Mouse (Mus musculus) CD4-positive helper T cell, adult 2 months (primary cell): ENCODE data around the gene Myo3b.

Experiments
- DNase-seq: peaks from one replicate; pipeline ENCODE4 v3.0.0-alpha.2; 2012; ENCODE audit warnings: low read depth, missing footprints, low spot score

Myo3b gene

GRCm38 (mm10) chr2:70128590-70128989 is 89.7 kb downstream of the Myo3b start:
- no peak for DNase-seq

- peak; percentile 26 for DNase-seq
Measured at GRCm38 (mm10) chr2:70129566-70129965, 90.6 kb downstream of the Myo3b start.

GRCm38 (mm10) chr2:70133281-70133680 is 94.4 kb downstream of the Myo3b start:
- DNase-seq, result no peak

GRCm38 (mm10) chr2:70137226-70137998 is 98.5 kb downstream of the Myo3b start:
- no peak for DNase-seq

- DNase-seq, result no peak
Measured at GRCm38 (mm10) chr2:70143543-70144188, 104.7 kb downstream of the Myo3b start.

DNA sequence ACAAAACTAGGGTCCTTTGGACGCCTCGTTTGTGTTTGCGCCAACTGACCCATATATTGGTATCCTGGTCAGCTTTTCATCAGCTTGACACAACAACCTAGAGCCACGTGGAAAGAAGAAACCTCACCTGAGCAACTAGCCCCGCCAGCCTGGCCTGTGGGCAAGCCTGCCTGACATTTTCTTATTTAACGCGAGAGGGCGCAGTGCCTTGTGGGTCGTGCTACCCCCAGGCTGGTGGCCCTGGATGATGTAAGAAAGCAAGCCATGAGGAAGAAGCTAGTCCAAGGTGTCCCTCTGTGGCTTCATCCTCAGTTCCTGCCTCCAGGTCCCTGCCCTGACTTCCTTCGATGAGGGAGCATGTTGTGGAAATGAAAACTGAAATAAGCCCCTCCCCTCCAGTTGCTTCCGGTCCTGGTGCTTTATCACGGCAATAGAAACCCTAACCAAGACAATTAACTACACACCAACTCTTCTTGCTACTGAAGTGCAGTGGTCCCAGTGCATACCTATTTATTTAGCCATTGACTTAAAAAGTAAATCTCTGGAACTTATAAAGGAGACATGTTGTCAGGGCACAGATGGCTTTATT is 108.2 kb downstream of the Myo3b start:
- peak; percentile 27 for DNase-seq

DNA sequence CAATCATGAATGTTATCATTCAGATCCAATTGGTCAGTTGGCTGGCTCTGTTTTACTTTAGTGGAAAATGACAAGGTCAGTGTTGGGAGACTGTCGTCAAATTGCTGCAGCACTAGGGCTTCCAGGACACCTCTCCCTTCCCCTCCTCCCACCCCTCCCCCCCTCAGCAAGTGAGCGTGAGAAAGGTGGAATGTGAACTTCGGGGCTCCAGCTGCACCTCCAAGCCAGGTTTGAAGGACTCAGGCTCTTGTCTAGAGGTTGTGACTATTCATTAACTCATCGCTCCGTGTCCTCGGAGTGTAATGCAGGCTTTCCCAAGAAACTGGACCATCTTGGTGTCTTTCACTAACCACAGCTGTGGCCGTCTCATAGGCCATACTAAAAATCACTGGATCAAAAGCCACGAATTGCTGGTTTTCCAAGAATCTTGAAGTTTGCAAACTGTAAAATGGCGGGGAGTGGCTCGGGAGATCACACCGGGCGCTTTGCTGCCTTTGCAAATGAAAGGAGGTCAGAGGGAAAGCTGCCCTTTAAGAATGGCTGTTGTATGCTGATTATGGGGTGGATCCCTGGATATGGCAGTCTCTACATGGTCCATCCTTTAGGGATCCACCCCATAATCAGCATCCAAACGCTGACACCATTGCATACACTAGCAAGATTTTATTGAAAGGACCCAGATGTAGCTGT is 110.0 kb downstream of the Myo3b start:
- DNase-seq, result no peak

DNA sequence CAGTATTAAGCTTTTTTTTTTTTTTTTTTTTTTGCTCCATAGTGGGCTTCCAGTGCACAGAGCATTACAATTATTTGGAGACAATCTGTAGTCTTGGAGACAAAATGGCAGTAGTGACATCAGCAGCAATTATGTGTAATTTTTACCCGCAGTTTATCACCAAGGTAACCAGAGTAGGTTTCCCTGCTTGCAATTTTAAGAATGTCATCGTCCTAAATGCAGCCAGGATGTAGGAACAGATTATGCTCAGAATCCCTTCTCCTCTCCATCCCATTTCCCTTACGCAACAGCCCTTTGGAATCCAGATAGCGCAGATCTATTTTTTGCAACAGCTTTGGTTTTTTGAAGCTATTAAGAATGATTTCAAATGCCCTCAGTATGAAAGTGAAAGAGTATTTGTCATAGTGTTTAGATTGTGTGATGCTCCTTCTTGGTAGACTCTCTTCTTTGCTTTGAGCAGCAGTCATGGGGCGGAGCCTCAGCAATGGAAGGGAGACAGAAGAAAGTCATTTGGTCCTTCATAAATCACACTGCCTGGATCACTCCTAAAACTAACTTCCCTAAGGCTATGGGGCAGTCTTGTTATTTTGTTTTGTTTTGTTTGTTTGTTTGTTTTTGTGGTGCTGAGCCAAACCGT is 111.6 kb downstream of the Myo3b start:
- DNase-seq, result no peak

GRCm38 (mm10) chr2:70151930-70152329 is 113.0 kb downstream of the Myo3b start:
- no peak for DNase-seq

DNA sequence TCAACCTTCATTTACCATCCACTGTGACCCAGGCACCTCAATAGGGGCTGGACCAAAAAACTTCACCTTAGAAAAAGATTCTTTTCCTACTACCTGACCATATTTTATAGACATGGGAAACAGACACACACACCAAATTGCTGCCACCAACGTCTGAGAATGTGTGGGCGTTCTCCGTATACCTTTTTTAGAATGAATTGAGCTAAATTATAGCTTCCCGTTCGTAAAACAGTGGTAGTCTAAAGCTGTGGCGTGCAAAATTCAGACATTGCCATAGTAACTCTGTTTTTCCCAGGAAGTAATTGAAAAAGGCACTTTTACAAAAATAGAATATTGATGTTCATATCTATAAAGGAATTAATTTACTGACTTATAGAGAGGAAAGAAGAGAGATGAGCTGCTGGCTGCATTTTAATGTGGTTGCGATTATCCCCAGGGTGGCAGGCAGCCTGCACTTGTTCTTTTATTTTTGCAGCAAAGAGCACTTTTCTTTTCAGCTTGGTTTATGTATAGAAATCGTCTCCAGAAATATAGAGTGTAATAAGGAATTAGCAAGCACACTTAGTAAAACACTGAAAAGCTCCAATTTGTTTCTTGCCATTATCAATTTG is 116.4 kb downstream of the Myo3b start:
- DNase-seq, result no peak

DNA sequence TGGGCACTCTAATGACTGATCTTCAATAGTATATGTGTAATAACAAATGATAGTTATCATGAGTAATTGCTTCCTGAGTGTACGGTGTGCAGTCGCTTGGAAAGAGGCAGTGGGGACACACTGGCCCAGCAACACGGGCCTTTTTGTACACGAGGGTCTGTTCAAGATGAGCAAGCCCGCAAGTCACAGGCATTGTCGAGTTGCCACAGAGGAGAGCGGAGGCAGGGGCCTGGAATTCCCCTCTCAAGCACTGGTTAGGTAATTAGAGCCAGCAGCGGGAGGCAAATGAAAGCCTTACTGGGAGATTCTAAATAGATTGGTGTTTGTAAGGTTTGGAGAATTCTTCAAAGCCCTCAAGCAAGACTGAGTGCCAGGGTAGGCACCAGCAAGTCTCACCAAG is 120.6 kb downstream of the Myo3b start:
- DNase-seq, result no peak

GRCm38 (mm10) chr2:70166231-70166630 is 127.3 kb downstream of the Myo3b start:
- no peak for DNase-seq

- no peak for DNase-seq
Measured at GRCm38 (mm10) chr2:70167944-70168935, 129.3 kb downstream of the Myo3b start.

DNA sequence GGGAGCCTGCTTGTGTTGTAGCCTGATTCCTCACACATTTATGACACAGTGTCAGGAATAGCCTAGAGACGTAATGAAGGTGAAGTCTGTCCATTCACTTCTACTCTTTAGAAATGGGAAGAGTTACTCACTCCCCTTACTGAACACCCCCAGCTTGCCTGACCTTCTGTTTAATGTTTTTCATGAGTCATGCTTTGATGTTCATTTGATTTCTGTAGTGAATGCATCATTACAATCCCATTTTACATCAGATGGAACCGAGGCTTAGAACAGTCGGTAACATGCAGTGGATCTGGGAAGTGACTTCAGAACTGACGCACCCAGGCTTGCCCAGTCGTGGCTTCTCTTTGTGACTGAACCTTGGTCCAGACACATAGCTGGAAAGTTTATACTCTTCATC is 131.5 kb downstream of the Myo3b start:
- no peak for DNase-seq

GRCm38 (mm10) chr2:70176823-70177708 is 138.1 kb downstream of the Myo3b start:
- no peak for DNase-seq

DNA sequence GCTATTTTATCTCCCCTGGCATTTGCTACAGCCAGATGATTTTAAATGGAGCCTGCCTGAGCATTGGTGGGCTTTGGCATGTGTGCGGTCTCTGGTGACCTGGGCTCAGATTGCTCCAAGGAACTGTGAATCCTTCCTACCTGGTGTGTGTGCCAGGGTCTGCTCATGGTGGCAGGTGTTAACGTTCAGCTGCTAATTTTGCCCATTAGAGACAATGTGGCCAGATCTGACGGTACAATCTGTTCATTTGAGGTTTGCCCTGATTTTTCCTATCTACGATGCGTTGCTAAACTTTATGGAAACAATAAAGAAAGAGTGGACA is 138.7 kb downstream of the Myo3b start:
- no peak for DNase-seq

DNA sequence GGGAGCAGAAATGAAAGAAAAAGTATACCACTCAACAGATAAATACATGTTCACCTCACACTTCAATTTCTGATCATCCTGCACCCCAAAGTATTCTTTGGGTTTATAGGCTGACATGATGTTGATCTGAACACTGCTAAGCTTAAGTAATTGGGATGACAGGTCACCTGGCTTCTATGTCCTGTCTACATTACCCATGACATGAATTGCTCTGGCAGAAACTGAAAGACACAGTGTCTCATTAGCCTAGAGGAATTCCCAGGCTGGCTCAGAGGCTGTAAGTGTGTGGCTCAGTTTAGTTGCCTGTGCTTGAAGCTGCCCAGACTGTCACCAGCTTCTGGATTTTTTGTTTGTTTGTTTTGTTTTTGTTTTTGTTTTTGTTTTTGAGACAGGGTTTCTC is 139.3 kb downstream of the Myo3b start:
- no peak for DNase-seq

GRCm38 (mm10) chr2:70182150-70182670 is 143.3 kb downstream of the Myo3b start:
- DNase-seq, result no peak

DNA sequence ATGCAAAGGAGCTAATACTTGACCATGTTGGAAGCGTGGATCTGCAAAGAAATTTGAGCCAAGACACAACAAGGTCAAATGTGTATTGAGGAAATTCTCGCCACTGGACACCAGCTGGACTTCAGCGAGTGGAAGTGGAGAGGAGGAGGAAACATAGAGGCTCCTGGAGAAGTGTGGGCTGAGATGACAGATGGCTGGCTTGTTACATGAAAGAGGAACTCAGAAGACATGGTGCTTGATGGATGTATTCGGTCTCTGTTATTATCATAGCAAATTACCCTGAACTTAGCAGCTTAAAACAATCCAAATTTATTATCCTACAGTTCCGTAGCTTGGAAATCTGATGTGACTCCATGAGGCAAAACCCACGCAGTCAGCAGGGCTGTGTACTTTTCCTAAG is 148.1 kb downstream of the Myo3b start:
- no peak for DNase-seq
